Mouse (Mus musculus) brown adipose tissue, adult 24 weeks (tissue): Measurements from ENCODE around the gene Sesn3. TPM values are rescaled to one million over a fixed set of nuclear protein-coding genes. Genes with fewer than 3 reads are reported as not detected.
A peak's percentile ranks its signal among the peaks of the same experiment; 100 is the strongest.

ENCODE experiments used
- H3K27ac ChIP-seq: fragments of 200-500 bp; replicated peaks from 2 replicates; pipeline ENCODE4 v1.5.1; 2012; ENCODE audit warnings: low read depth, mild to moderate bottlenecking, low read length
- H3K4me1 ChIP-seq: fragments of 200-500 bp; 2 replicates; pipeline ENCODE4 v1.6.1; 2012; ENCODE audit warnings: low read length, mixed read lengths; ENCODE audit not compliant: control insufficient read depth, insufficient read depth, insufficient read length
- H3K4me3 ChIP-seq: fragments of 200-500 bp; 2 replicates; pipeline ENCODE4 v1.5.1; 2012; ENCODE audit warnings: low read depth, mild to moderate bottlenecking, low read length, moderate library complexity; ENCODE audit not compliant: insufficient read depth
- polyA plus RNA-seq: library from polyadenylated mRNA; stranded (reverse); fragments of >200 nt; gene quantifications from 2 replicates; pipeline ENCODE4 v1.2.4, GENCODE M21; 2012; ENCODE audit not compliant: missing spikeins, insufficient read depth, insufficient read length

The Sesn3 gene
- polyA plus RNA-seq, 1 experiment = 7.3 TPM

DNA sequence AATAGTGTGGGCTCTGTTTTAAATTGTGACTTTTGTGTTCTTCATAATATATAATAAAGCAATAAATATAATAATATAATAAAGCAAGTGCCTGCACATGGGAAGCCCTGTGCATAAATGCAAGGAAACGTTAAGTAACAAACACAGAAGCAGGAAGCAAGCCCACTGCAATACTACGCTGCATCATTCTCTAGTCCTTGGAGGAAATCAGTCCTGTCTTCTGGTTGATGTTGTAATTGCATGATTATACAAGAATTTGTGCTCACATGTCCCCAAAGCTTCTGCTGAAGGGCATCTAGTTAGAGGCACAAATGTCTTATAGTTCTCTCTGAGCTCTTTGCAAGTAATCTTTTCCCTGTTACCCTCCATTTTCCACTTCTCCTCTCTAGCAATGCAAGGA is 6.3 kb upstream of the Sesn3 start:
- H3K27ac ChIP-seq = no peak overlapping the region
- H3K4me3 ChIP-seq = no peak overlapping the region
- no peaks in the 10 kb centered on the region for H3K4me1 ChIP-seq

DNA sequence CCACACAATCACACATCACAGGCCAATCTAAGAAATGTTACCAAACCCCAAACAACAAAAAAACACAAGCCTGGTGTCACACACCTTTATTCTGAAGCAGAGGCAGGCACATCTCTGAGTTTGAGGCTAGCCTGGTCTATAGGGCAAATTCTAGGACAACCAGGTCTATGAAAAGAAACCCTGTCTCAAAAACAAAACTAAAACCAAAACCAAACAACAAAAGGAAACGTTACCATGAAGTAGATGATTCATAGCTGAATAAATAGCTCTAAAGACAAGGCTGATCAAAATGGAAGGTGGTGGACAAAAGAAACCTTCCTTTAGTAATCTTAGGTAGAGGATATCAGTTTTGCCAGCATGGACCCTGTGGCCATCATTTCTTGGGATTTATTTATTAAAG is 1.9 kb upstream of the Sesn3 start:
- no peak overlapping the region for H3K27ac ChIP-seq
- H3K4me1 ChIP-seq = no peaks in the 10 kb centered on the region
- no peak overlapping the region for H3K4me3 ChIP-seq

DNA sequence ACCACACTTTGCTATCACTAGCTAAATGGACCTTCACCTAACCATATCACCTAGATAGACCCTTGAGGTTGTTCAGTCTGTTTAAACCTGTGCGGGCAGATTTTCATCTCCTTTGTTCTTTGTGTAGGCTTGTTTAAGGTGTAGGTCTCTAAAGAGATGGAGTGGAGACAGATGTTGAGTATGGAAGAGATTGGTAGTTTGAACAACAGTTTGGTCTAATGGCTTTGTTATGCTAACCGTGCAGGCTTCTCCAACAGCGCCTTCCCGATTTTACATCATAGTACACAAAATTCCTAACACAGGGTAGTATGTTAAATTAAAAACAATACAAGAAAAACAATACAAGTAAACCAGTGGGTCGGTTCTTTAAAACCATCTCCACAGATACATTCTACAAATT is 281 bp upstream of the Sesn3 start:
- Histone ChIP-seq H3K4me1 (no peaks in the 10 kb centered on the region), H3K4me3 (peak overlapping the region; percentile 62), H3K27ac (no peak overlapping the region)

DNA sequence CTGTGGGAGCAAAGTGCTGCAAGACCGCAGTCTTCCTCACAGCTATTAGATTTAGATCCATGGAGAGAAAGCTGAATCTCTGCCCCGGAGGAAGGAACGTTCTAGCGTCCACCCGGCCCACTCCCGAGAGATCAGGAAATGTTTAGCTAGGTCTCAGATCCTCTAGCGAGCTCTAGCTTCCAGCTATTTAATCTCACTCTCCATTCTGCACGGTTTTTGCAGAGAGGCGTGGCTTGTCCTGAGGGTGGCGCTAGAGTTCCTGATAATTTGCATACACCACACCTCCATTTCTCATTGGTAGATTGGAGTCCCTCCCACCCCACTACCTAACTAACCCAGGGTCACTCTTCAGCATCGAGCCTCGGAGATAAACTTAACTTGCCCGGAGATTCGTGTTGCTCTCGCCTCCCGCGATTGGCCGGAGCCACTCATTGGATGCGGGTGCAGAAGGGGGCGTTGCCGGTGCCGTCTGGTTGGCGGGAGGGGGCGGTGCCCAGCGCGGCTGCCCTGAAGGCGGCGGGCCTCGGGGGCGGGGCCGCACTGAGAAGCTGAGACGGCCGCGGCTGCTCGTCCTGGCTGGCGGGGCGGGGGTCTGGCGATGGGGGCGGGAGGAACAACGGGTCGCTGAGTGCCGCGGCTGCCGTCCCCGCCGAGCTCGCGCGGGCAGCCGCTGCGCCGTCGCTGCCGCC is 1.1 kb downstream of the Sesn3 start:
- H3K27ac ChIP-seq = peak overlapping the region; percentile 45; the same call in 1 of the 2 replicates
- no peaks in the 10 kb centered on the region for H3K4me1 ChIP-seq
- H3K4me3 ChIP-seq = peak overlapping the region; percentile 64

DNA sequence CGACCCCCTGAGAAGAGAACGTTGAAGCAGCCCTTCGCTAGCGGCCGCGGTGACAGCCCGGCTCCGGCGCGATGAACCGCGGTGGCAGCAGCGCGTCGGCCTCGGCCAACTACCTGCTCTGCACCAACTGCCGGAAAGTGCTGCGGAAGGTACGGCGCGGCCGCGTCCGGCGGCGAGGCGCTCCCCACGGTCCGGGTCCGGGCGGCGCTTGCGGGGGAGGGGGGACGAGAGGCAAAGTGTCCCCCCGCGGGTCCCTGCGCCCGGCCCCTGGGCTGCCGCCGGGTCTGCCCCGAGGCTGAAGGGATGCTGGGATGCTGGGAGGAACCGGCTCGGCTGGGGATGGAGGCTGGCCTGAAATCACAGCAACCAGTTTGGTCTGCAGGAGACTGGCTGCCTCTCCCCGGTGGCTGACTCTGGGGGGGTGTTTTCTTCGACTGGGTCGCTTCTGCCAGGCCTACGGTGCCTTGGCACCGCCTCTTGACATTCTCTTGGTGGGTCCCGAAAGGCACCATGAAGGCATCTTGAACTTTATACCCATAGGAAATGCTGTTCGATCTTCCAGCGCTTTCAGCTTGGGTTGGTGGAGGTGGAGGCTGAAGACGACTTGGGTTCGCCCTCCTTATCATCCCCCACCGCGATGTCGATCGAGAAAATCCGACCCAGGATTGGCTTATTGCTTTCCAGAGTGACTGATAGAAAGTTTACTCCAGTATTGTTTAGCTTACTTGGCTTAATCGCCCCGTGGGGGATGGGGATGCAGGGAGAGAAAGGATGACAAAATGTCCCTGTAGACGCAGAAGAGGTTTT is 1.8 kb downstream of the Sesn3 start:
- H3K27ac ChIP-seq = no peak overlapping the region
- no peaks in the 10 kb centered on the region for H3K4me1 ChIP-seq
- H3K4me3 ChIP-seq = peak overlapping the region; percentile 64

DNA sequence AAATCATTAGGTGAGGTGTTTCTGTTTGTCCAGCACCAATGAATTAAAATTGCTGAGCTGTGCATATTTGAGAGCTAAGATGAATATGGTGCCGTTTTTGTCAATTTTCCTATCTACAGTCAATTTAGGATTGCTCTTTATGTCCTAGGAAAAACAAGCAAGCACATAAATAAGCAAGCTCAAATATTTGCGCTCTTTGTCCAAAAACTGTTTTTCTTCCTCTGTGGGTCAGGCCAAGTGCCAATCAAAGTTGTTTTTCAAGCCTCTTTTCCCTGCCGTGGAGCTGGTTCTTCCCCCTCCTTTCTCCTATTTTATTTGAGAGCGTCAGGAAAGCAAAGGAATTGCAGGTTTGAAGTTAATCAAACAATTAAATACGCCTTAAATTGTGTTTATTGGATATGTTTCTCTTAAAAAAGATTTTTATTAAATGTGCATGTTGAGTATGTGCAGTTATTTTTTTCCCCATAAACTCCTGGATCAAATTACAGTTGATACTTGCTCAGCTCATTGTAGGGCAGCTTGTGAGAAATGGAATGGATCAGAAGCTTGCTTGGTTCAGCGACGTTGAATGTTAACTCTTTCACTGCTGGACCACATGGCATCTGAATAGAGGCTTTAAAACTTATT is 2.6 kb downstream of the Sesn3 start:
- H3K4me1 ChIP-seq = no peaks in the 10 kb centered on the region
- peak overlapping the region; percentile 64 for H3K4me3 ChIP-seq
- H3K27ac ChIP-seq = no peak overlapping the region

DNA sequence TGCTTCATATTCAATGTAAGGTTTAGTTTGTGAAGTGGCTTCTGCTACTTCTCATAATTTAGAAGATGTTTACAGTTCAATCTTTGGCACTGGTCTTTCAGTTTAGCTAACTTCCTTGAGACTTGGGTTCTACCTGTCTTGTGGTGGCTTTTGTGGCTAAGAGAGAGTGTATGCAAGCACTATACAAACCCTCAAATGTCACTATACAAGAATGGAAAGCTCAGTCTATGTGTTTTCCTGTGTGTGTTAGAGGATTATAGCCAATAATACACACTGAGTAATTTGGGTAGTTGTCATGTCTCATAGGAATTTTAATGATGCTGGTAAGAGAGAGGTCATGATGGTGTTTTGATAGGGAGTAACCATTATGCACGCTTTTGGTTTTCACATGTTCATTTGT is 5.8 kb downstream of the Sesn3 start:
- Histone ChIP-seq H3K27ac (no peak overlapping the region), H3K4me1 (no peaks in the 10 kb centered on the region), H3K4me3 (no peak overlapping the region)

DNA sequence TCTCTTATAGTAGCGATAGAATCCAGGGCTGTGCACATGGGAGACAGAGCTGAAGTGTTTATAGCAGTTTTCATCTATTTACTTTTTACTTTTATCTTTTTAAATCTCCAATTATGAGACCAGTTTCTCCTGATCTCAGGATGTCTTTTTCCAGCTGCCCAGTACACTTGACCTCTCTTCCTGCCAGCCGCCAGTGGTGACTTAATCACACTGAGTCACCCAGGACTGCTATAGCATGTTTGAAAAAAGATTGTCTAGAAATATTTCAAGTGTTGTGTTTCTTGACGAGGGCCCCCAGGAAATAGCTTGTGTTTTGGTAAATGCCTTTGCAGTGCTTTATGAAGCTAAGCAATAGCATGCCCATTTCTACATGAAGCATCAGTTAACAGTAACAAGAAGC is 10.2 kb downstream of the Sesn3 start:
- no peak overlapping the region for H3K27ac ChIP-seq
- H3K4me3 ChIP-seq = no peak overlapping the region
- H3K4me1 ChIP-seq = no peaks in the 10 kb centered on the region

DNA sequence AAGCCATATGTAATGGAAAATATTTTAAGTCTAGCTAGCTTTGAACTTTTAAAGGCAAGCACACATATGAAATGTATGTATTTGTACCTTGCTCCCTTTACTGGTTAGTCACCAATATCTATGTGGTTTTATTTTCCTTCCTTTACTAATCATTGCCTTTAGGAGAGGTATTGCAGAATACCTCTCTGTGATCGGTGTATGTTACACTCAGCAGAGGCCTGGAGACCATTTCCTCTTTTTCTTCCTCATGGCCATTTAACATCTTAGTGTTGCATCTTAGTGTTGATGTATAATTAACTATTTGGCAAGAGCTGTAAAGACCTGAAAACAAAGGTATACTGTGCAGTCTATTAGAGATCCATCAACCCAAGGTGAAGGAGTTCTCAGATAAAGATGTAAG is 12.4 kb downstream of the Sesn3 start:
- Histone ChIP-seq H3K27ac (no peak overlapping the region), H3K4me3 (no peak overlapping the region), H3K4me1 (no peaks in the 10 kb centered on the region)

DNA sequence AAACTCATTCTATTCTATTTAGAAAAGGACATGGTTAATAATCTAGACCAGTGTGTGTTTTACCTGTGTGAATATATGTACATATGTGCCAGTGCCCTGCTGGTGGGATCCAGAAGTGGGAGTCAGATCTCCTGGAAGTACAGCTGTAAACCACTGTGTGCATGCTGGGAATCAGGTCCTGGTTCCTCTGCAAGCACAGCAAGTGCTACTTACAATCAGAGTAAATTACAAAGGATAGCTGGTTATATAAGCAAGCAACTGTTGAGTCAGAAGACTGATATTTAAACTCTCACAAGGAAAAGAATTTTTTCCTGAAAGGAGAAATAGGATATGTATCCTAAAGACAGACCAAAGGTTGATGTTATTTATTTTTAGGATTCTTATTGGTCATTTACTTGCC is 13.6 kb downstream of the Sesn3 start:
- H3K4me1 ChIP-seq = no peaks in the 10 kb centered on the region
- no peak overlapping the region for H3K27ac ChIP-seq
- H3K4me3 ChIP-seq = no peak overlapping the region

DNA sequence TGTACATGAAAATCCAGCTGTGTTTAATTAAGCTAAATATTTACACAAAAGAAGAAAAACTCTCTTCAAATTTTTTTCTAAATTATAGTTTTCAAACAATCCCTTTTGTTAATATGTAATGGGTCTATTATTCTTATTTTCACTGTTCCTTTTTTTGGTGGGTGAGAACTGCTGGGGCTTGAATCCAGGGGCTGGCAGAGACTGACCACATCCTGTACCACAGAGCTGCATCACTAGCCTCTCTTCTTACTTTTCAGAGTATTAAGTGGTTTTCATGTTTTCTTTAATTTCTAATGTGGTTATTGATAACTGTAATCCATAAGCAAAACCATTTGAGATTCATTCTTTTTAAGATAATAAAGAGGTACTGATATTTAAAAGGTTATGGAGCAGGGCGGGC is 19.0 kb downstream of the Sesn3 start:
- H3K4me1 ChIP-seq = no peaks in the 10 kb centered on the region
- no peak overlapping the region for H3K4me3 ChIP-seq
- H3K27ac ChIP-seq = no peak overlapping the region

DNA sequence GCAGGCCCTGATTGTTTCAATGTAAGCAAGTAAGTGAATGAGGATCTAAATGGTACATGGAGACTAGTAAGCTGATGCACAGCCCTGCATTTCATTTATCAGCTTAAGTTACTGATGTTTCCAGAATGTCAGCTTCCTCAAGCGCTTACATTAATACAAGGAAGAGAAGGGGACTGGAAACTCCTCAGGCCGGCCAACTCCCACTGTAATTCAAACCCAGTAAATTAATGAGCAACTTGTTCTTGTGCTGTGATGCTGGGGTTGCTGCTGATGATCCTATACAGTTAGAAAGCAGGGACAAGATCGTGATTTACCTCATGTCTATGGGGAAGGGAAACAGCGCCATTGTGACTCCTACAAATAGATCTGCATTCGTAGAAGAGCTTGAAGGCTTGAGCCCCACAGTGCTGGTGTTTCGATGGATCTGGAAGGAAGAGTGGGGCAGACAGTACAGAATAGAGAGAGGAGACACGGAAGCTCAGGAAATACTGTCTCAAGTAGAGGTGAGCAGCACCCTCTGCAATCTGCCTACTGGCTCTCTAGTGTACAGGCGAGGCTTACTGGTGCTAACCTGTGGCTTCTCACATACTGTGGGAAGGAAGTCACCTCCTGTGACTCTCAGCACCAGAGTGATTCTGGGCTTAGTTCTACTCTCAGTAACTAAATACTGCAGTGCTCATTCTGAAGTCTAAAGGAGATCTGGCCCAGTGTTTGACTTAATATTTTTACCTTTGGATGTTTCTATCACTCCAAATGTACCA is 21.0 kb downstream of the Sesn3 start:
- Histone ChIP-seq H3K27ac (no peak overlapping the region), H3K4me3 (no peak overlapping the region), H3K4me1 (no peaks in the 10 kb centered on the region)

DNA sequence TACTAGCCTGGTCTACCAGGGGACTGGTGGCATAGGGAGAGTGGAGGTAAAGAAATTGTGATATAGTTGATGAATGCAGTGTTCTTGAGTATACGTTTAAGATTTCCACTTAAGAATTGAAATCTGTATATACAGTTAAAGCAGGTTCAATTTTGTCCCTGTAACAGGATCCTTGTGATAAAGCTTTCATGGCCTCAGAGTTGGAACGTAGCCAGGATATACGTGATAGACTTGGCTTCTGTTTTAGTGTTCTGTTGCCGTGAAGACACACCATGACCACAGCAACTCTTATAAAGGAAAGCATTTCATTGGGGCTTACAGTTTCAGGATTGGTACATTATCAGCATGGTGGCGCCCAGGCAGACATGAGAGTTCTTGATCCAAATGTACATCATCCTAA is 22.3 kb downstream of the Sesn3 start:
- H3K27ac ChIP-seq = no peak overlapping the region
- H3K4me1 ChIP-seq = no peaks in the 10 kb centered on the region

DNA sequence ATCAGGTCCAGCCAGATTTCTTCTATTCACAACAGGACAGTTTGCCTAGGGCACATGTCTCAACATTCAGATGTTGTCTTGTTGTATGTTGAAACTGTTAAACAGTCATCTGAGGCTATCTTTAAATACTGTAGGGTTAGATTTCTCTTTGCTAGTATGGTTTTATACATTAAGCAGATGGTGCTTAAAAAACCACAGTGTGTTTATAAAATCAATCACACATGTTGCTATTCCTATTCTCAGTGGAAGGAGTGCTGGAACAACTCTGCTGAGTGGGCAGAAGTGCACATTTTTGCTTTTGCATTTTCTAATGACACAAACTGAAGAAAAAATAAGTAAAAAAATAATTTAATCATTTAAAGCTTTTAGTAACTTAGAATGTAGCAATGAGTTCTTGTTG is 25.0 kb downstream of the Sesn3 start:
- H3K4me3 ChIP-seq = no peak overlapping the region
- no peaks in the 10 kb centered on the region for H3K4me1 ChIP-seq
- no peak overlapping the region for H3K27ac ChIP-seq

More for the DNA sequence above, 22.3 kb downstream of the Sesn3 start:
- H3K4me3 ChIP-seq = no peak overlapping the region

DNA sequence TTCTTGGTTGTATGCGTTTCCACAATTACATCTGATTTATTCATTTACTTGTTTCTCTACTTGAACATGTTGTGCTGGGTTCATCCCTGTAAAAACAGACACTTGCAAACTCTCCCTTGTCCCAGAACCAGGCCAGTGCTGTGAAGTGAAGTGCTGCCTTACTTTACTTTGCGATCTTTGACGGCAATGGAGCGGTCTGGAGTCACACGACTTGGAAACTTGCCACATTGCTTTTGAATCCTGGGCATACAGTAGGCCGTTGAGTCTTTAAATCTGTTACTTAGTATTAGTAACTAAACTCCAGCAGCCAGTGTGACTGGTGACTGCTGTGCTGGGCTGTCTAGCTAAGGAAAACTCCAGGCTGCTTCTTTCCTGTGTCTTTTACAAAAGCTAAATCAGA is 25.9 kb downstream of the Sesn3 start:
- H3K4me1 ChIP-seq = no peaks in the 10 kb centered on the region
- H3K4me3 ChIP-seq = no peak overlapping the region
- no peak overlapping the region for H3K27ac ChIP-seq
